Mouse (Mus musculus): ENCODE data around the gene AA467197. TPM values are rescaled to one million over a fixed set of nuclear protein-coding genes. Genes with fewer than 3 reads are reported as not detected.

Gene AA467197
- polyA plus RNA-seq (2014; fragmentation: Illumina TruSeq; extraction: RNeasy Lipid Tissue Mini Kit (QIAGEN cat#74804)), result 0.91 TPM

GRCm38 (mm10) chr2:122636686-122637085 is at the start of gene AA467197:
AA467197 (plus strand) TSS chr2:122636986.

DNA sequence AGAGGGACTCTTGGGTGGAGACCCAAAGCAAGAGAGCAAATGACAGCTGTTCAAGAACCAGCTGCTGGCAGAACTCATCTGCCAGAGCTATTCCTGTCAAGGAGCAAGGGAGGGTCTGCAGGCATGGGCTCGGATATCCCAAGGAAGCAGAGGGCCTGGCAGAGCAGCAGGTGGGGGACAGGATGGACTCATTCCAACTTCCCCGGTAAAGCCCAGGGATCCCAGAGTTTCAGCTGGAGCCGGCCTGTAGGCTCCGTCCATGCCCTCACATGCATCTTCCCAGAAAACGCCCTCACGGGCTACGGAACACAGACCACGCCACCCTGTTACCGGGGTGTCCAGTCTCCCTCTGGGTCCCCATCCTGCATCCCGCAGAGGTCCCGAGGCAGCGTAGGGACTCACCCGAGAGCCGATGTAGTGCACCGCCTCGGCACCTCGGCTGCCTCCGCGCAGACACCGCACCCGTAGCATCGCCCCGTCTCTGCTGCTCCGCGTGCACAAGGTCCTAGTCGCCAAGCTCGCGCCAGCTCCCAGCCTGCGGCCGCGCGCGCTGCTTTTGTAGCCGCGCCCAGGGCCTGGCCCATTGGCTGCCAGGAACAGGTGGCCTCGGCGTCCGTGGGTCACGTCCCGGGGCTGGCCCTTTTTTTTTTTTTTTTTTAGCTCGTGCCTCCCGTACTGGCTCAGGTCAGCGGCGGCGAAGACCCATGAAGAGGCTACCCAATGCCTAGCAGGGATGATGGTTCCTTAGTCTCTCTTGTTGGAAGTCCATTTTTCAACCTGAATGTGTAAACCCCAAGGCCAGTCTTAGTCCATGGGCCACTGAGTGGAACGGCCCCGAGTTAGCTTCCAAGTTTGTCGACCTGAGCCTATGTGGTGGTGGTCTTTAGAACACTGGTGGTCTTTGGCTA is 25.8 kb upstream of the AA467197 start, which contains the start of gene Gatm:
Gene Gatm (minus strand): TSS at position 558 of the 908 bp plus-strand sequence.

Other genes starting within 250 kb of the AA467197 start
- gene Slc28a2, start 210.5 kb upstream of the AA467197 start, polyA plus RNA-seq (2014; fragmentation: Illumina TruSeq; extraction: RNeasy Lipid Tissue Mini Kit (QIAGEN cat#74804)), result 0.51 TPM
- 0.31 TPM for gene Gm14085, start 152.0 kb upstream of the AA467197 start, polyA plus RNA-seq (2014; fragmentation: Illumina TruSeq; extraction: RNeasy Lipid Tissue Mini Kit (QIAGEN cat#74804))
- gene Gatm, start 25.7 kb upstream of the AA467197 start, polyA plus RNA-seq (2014; fragmentation: Illumina TruSeq; extraction: RNeasy Lipid Tissue Mini Kit (QIAGEN cat#74804)), result 83.0 TPM
- 109 TPM for gene Slc30a4, start 65.7 kb downstream of the AA467197 start, polyA plus RNA-seq (2014; fragmentation: Illumina TruSeq; extraction: RNeasy Lipid Tissue Mini Kit (QIAGEN cat#74804))
- 45.7 TPM for gene Bloc1s6, start 101.5 kb downstream of the AA467197 start, polyA plus RNA-seq (2014; fragmentation: Illumina TruSeq; extraction: RNeasy Lipid Tissue Mini Kit (QIAGEN cat#74804))
- gene Sqor, start 128.3 kb downstream of the AA467197 start, polyA plus RNA-seq (2014; fragmentation: Illumina TruSeq; extraction: RNeasy Lipid Tissue Mini Kit (QIAGEN cat#74804)), result 25.2 TPM